Mouse (Mus musculus): ENCODE measurements around the gene Olfr775. TPM values are rescaled to one million over a fixed set of nuclear protein-coding genes. Genes with fewer than 3 reads are reported as not detected.

Olfr775 gene
- polyA plus RNA-seq (2017; shearing (Covaris generic)): not detected

DNA sequence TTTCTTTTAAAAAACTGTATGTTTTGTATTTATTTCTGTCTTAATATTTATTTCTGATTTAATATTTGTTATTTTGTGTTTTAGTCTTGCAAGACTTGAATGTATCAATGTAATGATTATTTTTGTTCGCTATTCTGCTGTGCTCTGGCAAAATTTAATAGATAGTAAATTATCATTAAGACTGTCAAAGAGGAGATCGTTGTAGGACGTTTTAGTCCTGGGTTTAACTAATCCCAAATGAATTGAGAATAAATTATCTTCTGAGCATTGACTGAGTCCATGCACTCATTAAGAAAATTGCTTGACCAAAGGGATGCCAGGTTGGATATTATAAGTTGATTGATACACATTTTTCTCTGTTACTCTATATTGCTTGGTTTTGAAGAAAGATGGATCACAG, at the start of gene Olfr775:
Gene Olfr775 (plus strand): TSS at position 301 of the 400 bp plus-strand sequence.

DNA sequence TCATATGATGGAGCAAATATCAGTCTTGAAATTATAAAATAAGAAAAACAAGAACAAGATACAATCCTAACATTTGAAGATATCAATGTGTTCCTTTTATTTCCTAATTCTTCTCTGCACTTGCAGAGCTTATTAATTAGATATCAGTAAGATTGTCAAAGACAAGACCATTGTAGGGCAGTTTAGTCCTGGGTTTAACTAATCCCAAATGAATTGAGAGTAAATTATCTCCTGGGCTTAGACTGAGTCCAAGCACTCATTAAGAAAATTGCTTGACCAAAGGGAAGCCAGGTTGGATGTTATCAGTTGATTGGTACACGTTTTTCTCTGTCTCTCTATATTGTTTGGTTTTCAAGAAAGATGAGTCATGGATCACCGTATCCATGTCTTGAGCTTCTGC, 12.3 kb upstream of the Olfr775 start, which contains the start of gene Olfr774:
Gene Olfr774 (plus strand): TSS at position 301 of the 400 bp plus-strand sequence.

DNA sequence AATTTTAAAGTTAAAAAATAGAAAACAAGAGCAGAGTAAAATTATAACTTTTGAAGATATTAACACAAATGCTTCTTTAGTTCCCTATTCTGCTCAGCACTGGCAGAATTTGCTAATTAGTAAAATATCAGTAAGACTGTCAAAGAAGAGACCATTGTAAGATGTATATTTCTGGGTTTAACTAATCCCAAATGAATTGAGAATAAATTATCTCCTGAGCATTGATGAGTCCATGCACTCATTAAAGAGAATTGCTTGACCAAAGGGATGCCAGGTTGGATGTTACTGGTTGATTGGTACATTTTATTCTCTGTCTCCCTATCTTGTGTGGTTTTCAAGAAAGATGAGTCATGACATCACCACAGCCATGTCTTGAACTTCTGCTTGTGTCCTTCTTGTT, 10.6 kb downstream of the Olfr775 start, which contains the start of gene Olfr776:
Gene Olfr776 (plus strand): TSS at position 301 of the 400 bp plus-strand sequence.

DNA sequence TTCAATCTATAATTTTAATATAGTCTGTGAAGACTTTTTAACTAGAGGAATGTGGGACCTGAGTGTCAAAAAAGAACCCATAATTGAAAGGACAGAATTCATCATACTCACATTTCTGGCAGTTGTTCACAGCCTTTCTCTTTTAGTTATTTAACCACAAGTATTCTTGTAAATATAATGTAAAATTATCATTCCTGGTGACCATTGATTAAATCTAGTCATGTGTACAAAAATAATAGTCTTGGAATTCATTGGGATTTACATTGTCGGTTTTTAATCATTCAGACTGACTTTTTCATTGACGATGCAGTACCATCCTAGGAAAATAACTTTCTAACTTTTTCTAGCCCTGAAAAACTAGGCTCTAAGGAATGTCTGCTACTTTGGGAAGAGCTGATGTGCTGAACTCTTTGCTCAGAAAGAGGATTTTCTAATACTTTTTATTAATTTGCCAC, 22.9 kb downstream of the Olfr775 start, which contains the start of gene Olfr777:
Gene Olfr777 (minus strand): TSS at position 405 of the 455 bp plus-strand sequence.

Other genes with a start within 250 kb of the Olfr775 start
- gene Olfr763, start 237.6 kb upstream of the Olfr775 start, polyA plus RNA-seq (2017; shearing (Covaris generic)): not detected
- not detected for gene Olfr764-ps1, start 208.5 kb upstream of the Olfr775 start, polyA plus RNA-seq (2017; shearing (Covaris generic))
- gene Olfr765, start 198.4 kb upstream of the Olfr775 start, polyA plus RNA-seq (2017; shearing (Covaris generic)): not detected
- gene Olfr766-ps1, start 179.4 kb upstream of the Olfr775 start, polyA plus RNA-seq (2017; shearing (Covaris generic)): not detected
- gene Olfr767, start 165.5 kb upstream of the Olfr775 start, polyA plus RNA-seq (2017; shearing (Covaris generic)): not detected
- not detected for gene Olfr768, start 149.0 kb upstream of the Olfr775 start, polyA plus RNA-seq (2017; shearing (Covaris generic))
- not detected for gene Olfr769, start 130.6 kb upstream of the Olfr775 start, polyA plus RNA-seq (2017; shearing (Covaris generic))
- gene Olfr770, start 109.4 kb upstream of the Olfr775 start, polyA plus RNA-seq (2017; shearing (Covaris generic)): not detected
- not detected for gene Olfr771, start 83.7 kb upstream of the Olfr775 start, polyA plus RNA-seq (2017; shearing (Covaris generic))
- not detected for gene Olfr772, start 70.5 kb upstream of the Olfr775 start, polyA plus RNA-seq (2017; shearing (Covaris generic))
- not detected for gene Olfr773, start 61.0 kb upstream of the Olfr775 start, polyA plus RNA-seq (2017; shearing (Covaris generic))
- not detected for gene Olfr774, start 12.2 kb upstream of the Olfr775 start, polyA plus RNA-seq (2017; shearing (Covaris generic))
- gene Olfr776, start 10.7 kb downstream of the Olfr775 start, polyA plus RNA-seq (2017; shearing (Covaris generic)): not detected
- gene Olfr777, start 23.1 kb downstream of the Olfr775 start, polyA plus RNA-seq (2017; shearing (Covaris generic)): not detected
- not detected for gene Olfr780, start 69.7 kb downstream of the Olfr775 start, polyA plus RNA-seq (2017; shearing (Covaris generic))
- gene Olfr781, start 80.4 kb downstream of the Olfr775 start, polyA plus RNA-seq (2017; shearing (Covaris generic)): not detected
- not detected for gene Olfr782, start 100.4 kb downstream of the Olfr775 start, polyA plus RNA-seq (2017; shearing (Covaris generic))
- not detected for gene Olfr784, start 135.7 kb downstream of the Olfr775 start, polyA plus RNA-seq (2017; shearing (Covaris generic))
- not detected for gene Olfr785, start 157.0 kb downstream of the Olfr775 start, polyA plus RNA-seq (2017; shearing (Covaris generic))
- gene Olfr786, start 178.9 kb downstream of the Olfr775 start, polyA plus RNA-seq (2017; shearing (Covaris generic)): not detected
- gene Olfr787, start 213.4 kb downstream of the Olfr775 start, polyA plus RNA-seq (2017; shearing (Covaris generic)): 0.07 TPM
- gene Olfr788, start 222.6 kb downstream of the Olfr775 start, polyA plus RNA-seq (2017; shearing (Covaris generic)): not detected
- not detected for gene Olfr789, start 236.3 kb downstream of the Olfr775 start, polyA plus RNA-seq (2017; shearing (Covaris generic))

Measured in inflammation-experienced regulatory T-cells, adult 16 weeks (primary cell).